Mouse (Mus musculus) heart, postnatal 4 days (tissue): Measurements from ENCODE around the gene Zfp563. TPM values are rescaled to one million over a fixed set of nuclear protein-coding genes. Genes with fewer than 3 reads are reported as not detected.

ENCODE experiments used
- DNase-seq: peaks from one replicate; pipeline ENCODE4 v3.0.0; 2021
- total RNA-seq, 2 experiments: library from RNA; stranded (reverse); gene quantifications; 2 replicates each; pipeline ENCODE4 v1.2.3; 2021

Zfp563 gene
- total RNA-seq: 1 to 10 TPM; 5.7 to 8.6 TPM

DNA sequence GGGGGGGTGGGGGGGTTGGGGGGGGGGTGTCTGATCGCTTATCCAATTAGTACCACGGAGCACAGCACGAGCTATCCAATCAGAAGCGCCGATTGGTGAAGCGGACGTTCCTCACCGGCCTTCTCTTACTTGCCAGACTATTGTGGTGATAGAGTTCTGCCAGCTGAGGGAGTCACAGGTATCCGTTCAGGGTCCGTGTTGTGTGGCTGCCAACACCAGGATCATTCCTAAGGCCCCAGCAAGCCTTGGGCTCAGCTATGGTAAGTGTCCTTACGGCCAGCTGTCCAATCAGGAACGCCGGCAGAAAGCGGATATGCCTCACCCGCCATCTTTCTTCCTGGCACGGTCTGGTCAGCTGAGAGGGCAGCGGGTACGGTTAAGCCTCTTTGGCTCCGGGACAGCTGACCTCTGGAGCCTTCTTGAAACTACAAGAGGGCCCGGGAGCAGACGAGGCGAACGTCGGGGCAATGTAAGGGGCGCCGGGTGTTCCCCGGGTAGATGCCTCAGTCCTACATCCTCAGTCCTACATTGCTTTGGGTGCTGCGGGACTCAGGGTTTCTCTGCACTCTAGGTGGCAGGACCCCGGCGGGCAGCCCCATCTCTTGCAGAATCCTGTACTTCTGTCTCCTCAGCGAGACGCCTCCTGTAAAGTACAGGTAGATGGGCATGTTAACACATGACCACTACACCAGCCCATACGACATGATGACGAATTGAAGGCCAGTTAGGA, at the start of gene Zfp563:
Zfp563 (plus strand) TSS at position 91 of the 730 bp plus-strand sequence.
- peak; percentile 95 for DNase-seq

DNA sequence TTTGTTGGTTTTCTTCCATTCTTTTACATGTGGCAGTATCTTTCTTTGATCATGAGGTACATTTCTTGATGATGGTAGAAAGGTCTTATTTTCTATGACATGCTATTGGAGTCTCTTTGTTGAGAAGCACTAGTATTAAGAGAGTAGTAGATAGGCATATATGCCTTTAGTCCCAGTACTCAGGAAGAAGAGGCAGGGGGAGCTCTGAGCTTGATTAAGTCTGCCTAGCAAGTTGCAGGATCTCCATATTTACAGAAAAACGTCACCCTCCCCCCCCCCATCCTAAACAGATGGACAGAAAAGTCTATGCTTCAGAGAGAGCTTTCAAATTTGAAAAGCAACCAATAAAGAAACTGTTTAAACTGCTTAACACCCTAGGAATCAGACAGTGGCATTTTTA, 30.3 kb upstream of the Zfp563 start:
- no peak for DNase-seq

- no peak for DNase-seq
Measured at GRCm38 (mm10) chr17:33063001-33063400, 26.1 kb upstream of the Zfp563 start.

DNA sequence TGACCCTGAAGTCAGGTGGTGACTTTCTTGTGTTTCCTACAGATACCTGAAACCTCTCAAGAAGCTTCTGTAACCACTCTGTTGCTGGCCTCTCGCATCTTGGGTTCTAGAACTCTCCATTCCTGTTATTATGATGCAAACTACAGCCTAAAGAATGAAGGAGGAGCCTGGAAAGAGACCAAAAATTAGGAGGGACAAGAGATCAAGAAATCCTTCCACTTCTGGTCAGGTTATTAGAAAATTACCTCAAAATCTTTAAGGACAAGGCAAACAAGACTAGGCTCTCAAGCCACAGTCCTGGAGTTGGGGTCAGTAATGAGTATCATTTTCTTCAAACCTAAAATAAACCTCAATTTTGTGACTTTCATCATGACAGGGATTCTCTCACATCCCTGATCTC, 21.2 kb upstream of the Zfp563 start, which contains the start of gene 4921501E09Rik:
4921501E09Rik (minus strand) TSS at position 101 of the 400 bp plus-strand sequence.
- no peak for DNase-seq

GRCm38 (mm10) chr17:33091630-33092029, 2.5 kb downstream of the Zfp563 start:
- DNase-seq: no peak

- DNase-seq: peak; percentile 84
Measured at GRCm38 (mm10) chr17:33092391-33093193, 3.5 kb downstream of the Zfp563 start.

- DNase-seq: no peak
Measured at GRCm38 (mm10) chr17:33097396-33097795, 8.3 kb downstream of the Zfp563 start.

- DNase-seq: no peak
Measured at GRCm38 (mm10) chr17:33124546-33124945, 35.4 kb downstream of the Zfp563 start.

GRCm38 (mm10) chr17:33126257-33126656, 37.1 kb downstream of the Zfp563 start:
- DNase-seq: no peak

GRCm38 (mm10) chr17:33139261-33139820, 50.2 kb downstream of the Zfp563 start, which contains the start of gene Morc2b:
Gene Morc2b, minus strand, starts transcription at chr17:33139683.
- no peak for DNase-seq

Other genes starting within 250 kb of the Zfp563 start
- gene Zfp870, start 197.7 kb upstream of the Zfp563 start, total RNA-seq: 1 to 10 TPM; 6.7 to 7.6 TPM
- gene Cyp4f14, start 172.0 kb upstream of the Zfp563 start, total RNA-seq: not detected
- gene Cyp4f13, start 141.9 kb upstream of the Zfp563 start, total RNA-seq: 10 to 100 TPM; 10.9 to 12.4 TPM
- 1 to 10 TPM; 4.9 to 5.0 TPM for gene Zfp472, start 123.5 kb upstream of the Zfp563 start, total RNA-seq
- gene Zfp952, start 96.2 kb upstream of the Zfp563 start, total RNA-seq: 1 to 10 TPM; 7.2 to 7.8 TPM
- 1 to 10 TPM; 5.1 to 5.8 TPM for gene Zfp763, start 55.9 kb upstream of the Zfp563 start, total RNA-seq
- not detected for gene 4921501E09Rik, start 21.3 kb upstream of the Zfp563 start, total RNA-seq
- under 1 TPM in 1 of 2 experiments, not detected in 1; 0.10 TPM for gene Morc2b, start 50.4 kb downstream of the Zfp563 start, total RNA-seq
- gene Olfr55, start 79.1 kb downstream of the Zfp563 start, total RNA-seq: not detected
- gene Olfr239, start 102.0 kb downstream of the Zfp563 start, total RNA-seq: not detected
- gene Olfr1564, start 132.4 kb downstream of the Zfp563 start, total RNA-seq: under 1 TPM; 0.19 to 0.29 TPM
- 10 to 100 TPM; 10.5 to 11.4 TPM for gene Zfp955a, start 165.8 kb downstream of the Zfp563 start, total RNA-seq
- under 1 TPM in 1 of 2 experiments, not detected in 1; 0.07 TPM for gene Olfr63, start 175.4 kb downstream of the Zfp563 start, total RNA-seq
- 10 to 100 TPM; 10.6 to 11.9 TPM for gene Zfp955b, start 200.2 kb downstream of the Zfp563 start, total RNA-seq